Mouse (Mus musculus): ENCODE measurements around the gene Rapgef3. TPM values are rescaled to one million over a fixed set of nuclear protein-coding genes. Genes with fewer than 3 reads are reported as not detected.

The Rapgef3 gene
- polyA plus RNA-seq (2014; fragmentation: Illumina TruSeq; extraction: RNeasy Lipid Tissue Mini Kit (QIAGEN cat#74804)): not detected

DNA sequence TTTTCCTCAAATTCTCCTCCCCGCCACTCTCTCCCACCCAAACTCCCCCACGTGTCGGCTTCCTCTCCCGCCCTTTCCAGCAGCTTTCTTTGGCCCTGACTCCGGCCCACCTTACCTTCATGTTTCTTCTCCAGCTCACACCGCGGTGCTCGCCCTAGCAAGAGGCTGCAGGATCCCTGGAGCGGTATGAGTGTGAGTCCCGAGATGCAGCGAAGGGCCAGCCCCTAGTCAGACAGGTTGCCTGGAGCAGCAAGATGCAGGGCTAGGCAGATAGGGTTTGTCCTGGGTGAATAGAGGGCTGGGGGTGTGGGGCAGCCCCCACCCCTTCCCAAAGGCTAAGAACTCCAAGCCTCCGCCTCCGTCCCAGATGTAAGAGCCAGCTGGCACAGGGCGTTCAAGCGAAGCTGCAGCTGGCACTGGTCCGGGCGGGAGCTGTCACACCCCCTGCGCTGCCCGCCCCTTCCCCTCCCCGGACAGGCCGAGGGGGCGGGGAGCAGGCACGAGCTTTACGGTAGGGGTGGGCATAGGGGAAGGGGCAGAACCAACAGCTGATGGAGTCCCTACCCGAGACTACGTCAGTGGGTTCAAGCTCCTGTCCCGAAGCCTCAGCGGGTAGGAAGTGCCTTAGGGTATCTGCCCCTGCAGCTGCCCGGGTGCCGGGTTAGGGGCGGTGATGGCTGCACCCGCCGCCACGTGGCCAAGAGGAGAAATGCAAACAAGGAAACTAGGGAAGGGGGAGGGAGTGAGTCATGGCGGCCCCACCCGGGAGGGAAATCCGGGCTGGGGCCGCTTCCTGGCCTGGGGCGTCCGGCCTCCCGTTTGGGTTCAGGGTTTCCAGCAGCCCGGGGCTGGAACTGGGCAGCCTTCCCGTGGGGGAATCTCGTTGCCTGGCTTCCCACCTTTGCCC is at the start of gene Rapgef3:
Gene Rapgef3 (minus strand): TSS at position 693 of the 907 bp plus-strand sequence.

DNA sequence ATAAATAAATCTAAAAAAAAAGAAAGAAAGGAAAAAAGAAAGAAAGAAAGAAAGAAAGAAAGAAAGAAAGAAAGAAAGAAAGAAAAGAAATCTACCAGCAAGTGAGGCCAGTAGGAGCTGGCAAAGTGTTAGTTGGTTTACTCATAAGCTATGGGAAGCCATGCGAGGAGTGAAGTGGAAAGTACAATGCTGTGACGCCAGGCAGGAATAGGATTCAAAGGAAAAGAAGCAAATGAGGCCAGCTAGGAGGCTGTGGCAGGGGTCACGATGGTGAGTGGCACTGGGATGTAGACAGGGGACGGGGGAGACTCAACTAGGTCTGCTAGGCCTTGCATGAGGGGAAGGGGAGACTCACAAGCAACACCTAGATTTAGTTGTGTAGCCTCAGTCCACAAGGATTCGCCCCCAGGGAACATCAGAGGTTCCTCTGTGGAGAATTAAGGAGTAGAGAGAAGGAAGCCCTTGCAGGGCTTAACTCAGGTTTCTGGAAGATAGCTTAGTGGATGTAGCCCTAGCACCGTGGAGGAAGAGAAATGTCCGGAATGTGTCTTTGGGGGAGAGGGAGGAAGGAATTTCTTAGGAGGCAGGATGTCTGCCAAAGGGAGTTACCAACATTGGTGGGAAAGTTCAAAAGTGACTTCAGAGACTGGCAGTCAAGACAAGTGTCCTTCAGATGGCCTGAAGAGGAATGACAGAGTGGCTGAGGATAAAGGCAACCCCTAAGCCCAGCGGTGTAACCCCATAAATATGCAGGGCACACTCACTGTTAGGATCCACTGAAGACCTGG is 10.7 kb upstream of the Rapgef3 start, which contains the start of gene Slc48a1:
Gene Slc48a1 (plus strand): TSS at position 210 of the 788 bp plus-strand sequence.

DNA sequence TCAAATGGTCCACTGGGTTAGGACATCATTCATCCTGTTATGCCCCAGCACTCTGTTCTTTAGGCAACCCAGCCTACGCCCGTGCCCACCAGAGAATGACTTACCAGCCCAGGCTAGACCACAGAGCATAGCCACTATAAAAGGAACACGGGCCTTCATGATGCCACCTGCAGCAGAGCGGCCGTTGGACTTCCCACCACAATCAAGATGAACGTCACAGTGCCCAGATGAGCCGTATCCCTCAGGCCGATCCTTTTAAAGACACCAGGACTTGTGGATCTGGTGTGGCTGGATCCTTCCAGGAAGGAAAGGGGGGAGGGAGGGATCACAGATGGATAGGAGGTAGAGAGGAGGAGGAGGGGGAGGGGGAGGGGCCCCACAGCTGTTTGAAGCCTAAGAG is 36.7 kb downstream of the Rapgef3 start, which contains the start of gene Endou:
Gene Endou (minus strand): TSS at position 229 of the 400 bp plus-strand sequence.

DNA sequence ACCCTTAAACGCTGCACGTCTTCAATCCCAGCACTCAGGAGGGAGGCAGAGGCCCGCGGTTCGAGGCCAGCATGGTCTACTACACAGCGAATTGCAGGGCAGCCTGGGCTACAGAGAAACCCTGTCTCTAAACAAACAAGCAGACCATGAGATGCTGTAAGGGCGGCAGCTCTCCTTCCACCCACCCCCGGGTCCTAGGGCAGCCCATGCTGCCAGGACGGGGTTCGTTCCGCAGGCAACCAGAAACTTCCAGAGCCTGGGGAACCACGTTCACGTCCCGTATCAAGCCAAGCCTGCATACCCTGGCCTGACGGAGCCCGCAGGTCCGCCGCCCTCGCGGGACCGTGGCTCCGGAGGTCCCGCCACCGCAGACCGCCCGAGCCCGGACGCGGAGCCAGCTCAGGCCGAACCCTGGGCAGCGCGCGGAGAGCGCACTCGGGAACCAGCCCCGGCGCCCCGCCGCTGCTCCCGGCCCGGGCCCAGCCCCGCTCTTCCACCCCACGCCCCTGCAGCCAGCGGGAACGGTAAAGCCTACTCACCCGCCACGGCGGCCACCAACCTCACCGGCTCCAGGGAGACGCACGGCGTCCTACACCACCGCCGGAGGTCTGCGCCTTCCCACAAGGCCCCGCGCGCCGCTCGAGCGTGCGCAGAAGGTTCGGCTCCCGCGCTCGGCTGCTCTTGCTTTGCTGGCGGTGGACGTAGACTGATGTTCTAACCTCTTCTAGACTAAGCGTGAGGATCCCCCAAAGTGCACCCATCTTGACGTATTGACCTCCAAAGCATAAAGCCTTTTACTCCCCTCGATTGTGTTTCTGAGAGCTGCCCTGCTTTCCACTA is 62.3 kb downstream of the Rapgef3 start, which contains the start of gene Rpap3:
Gene Rpap3 (minus strand): TSS at position 615 of the 840 bp plus-strand sequence.

Other genes starting within 250 kb of the Rapgef3 start
- gene Rpap3, start 62.1 kb downstream of the Rapgef3 start, polyA plus RNA-seq (2014; fragmentation: Illumina TruSeq; extraction: RNeasy Lipid Tissue Mini Kit (QIAGEN cat#74804)): 30.4 TPM
- 0.54 TPM for gene Endou, start 36.6 kb downstream of the Rapgef3 start, polyA plus RNA-seq (2014; fragmentation: Illumina TruSeq; extraction: RNeasy Lipid Tissue Mini Kit (QIAGEN cat#74804))
- 29.7 TPM for gene Slc48a1, start 10.5 kb upstream of the Rapgef3 start, polyA plus RNA-seq (2014; fragmentation: Illumina TruSeq; extraction: RNeasy Lipid Tissue Mini Kit (QIAGEN cat#74804))
- gene Hdac7, start 76.5 kb upstream of the Rapgef3 start, polyA plus RNA-seq (2014; fragmentation: Illumina TruSeq; extraction: RNeasy Lipid Tissue Mini Kit (QIAGEN cat#74804)): 3.2 TPM
- 1.7 TPM for gene Vdr, start 142.7 kb upstream of the Rapgef3 start, polyA plus RNA-seq (2014; fragmentation: Illumina TruSeq; extraction: RNeasy Lipid Tissue Mini Kit (QIAGEN cat#74804))
- 10.4 TPM for gene Tmem106c, start 196.2 kb upstream of the Rapgef3 start, polyA plus RNA-seq (2014; fragmentation: Illumina TruSeq; extraction: RNeasy Lipid Tissue Mini Kit (QIAGEN cat#74804))
- gene Col2a1, start 236.7 kb upstream of the Rapgef3 start, polyA plus RNA-seq (2014; fragmentation: Illumina TruSeq; extraction: RNeasy Lipid Tissue Mini Kit (QIAGEN cat#74804)): not detected

Measured in ovary, adult 10 weeks (tissue).